Mouse (Mus musculus): Measurements from ENCODE around the gene Gdap1l1.

Gdap1l1 gene

DNA sequence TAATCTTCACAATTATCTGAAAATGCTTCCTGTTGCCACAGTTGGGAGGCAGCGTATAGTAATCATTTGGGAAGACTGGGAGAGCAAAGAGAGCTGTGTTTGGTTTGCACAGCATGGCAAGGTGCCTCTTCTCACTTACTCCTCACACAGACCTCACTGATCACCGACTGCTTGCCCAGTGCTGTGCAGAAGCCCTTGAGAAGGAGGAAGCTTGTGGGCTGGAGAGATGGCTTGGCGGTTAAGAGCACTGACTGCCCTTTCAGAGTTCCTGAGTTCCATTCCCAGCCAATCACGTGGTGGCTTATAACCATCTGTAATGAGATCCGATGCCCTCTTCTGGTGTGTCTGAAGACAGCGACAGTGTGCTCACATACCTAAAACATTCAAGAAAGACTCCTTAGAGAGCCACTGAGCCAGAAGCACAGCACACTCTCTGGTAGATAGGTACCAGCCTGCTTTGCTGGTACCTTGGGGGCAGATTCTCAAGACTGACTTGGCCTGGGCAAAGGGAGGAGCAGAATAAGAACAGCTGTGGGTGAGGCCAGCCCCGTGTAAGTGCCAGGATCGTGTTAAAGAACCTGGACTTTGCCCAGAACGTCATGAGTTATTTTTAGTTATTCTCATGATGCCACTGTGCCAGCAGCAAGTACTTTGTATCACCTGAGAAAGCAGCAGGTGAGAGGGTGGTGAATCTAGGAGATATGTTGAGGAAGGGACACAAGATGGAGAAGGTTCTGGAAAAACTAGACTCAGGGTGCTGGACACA lies 15.2 kb upstream of the Gdap1l1 start:
- DNase-seq (ENCODE audit: low read depth, low spot score): no peak

DNA sequence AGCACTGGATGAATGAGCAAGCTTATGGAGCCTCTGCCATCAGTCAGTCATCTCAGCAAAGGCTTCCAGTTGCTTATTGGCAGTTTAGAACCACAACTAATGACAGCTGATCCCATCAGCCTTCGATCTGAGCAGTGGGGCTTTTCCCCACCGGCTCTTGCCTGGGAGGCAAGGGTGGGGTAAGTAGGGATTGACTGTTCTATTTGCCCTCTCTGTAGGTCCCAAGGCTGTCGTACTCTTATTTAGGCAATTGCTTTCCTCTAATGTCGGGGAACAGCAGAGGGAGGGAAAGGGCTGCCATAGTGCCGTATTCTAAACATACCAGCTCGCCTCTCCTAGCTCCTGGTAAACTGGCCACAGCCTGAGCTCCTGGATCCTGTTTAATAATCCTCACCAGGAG lies 13.7 kb upstream of the Gdap1l1 start, which contains the start of gene Oser1:
Gene Oser1 (minus strand): TSS at position 101 of the 400 bp plus-strand sequence.
- DNase-seq (ENCODE audit: low read depth, low spot score): no peak

DNA sequence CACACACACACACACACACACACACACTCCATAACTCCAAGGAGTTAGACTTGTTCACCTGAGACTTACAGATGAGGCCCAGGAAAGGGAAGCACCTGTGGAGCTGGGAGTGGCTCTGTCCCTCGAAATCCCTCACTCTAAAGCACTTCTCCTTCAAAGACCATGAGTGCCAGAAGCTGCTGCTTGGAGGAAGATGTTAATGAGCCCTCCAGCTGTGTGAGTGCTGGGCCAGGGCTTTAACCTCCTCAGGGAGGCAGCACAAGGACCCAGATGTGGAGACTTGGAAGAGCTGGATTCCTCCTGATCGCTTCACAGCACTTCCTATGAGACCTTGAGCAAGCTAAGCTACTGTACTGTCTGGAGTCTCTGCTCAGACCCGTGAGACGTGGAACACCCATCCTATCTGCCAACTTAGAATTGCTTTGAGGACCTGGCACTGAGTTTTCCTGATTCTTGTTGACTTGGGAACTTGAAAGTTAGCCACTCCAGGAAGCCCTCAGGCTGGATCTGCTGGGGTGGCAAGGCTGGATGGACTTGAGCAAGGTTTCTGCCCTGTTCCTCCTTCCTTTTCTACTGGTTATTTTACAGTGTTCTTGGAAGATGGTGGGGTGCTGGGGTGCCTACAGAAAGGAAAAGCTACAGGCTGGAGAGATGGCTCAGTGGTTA lies 9.8 kb upstream of the Gdap1l1 start:
- peak; percentile 65 for DNase-seq (ENCODE audit: low read depth, low spot score)

DNA sequence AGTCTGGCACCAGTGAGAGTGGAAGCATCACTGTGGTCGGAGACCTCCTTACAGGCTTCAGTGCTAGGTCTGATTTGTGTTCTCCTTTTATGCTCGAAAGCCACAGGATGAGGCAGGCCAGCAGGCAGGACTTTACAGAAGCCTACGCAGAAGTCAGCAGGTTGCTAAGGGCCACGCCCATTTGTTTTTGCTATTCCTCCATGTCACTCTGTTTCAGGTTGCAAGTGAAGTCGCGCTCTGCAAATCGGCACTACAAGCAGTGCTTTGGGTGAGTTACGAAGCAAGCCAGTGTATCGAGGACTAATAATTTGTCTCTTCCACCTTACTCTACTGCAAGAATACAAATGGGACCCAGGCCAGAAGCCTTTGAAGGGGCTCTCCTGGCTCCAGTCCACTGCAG lies 7.0 kb upstream of the Gdap1l1 start:
- DNase-seq (ENCODE audit: low read depth, low spot score): peak; percentile 53

DNA sequence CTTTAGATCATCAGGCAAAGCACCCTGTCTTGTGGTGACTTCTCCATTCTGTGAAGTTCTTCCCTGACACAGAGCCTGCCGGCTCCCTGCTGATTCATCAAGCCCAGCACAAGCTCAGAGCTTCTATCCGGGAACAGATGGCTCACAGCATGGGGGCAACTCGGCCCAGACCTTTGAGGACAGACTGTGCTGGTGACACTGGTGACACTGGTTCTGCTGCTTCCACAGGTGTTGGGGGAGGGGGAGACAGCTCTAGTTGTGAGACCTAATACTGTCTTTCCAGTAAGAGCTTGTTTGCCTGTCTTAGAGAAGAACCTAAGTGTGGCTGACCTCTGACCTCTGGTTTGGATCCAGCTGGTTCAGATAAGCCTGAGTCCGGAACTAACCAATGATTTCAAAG lies 4.3 kb upstream of the Gdap1l1 start:
- DNase-seq (ENCODE audit: low read depth, low spot score): peak; percentile 70

DNA sequence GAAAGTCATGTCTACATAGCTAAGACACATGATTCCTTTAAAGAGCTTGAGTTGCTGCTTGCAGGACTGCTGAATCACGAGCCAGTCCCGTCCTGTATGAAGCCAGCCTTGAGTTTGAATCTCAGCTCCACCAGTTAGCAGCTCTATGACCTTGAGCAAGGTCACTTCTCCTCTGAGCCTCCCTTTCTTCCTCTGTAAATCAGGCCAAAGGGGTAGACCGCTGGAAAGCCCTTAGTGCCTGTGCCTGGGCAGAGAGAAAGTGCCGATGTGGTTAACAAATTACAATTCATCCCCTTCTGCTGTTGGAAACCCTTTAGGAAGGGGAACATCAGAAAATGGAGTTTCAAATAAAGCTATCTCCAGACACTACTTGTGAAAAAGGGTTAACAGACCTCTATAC lies 476 bp upstream of the Gdap1l1 start:
- no peak for DNase-seq (ENCODE audit: low read depth, low spot score)

DNA sequence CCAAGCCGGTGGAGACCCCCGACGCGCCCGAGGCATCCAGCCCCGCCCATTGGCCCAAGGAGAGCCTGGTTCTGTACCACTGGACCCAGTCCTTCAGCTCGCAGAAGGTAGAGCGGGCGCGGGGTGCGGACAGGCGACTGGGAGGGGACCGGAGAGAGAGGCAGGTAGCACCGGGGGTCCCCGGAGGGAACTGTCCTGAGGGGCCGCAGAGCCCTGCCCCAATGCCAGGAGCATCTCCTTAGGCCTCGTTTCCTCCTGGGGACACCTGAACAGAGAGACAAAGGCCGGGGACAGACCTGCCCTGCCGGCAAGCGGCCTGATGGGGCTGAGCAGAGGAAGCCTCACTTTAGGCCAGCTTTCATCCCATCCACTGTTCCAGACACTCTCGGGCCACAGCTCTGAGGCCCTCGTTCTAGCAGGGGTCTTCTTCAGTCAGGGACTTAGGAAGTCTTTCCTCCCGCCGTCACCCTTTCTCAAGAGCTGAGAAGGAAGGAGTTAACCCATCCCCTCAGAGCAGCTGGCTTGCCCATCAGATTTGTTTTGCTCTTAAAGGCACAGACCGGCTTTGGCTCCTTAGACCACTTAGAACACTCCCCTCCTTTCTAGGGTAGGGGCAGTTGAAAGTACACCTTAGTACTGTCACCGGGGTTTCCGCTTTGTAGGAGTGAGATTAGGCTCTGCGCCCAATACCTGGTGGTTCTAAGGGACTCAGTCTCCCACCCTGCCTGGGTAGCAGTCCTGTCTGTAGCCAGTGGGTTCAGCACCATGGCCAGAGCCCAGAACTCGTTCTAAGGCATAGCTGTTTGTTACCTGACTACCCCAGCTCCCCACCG lies 559 bp downstream of the Gdap1l1 start:
- DNase-seq (ENCODE audit: low read depth, low spot score): peak; percentile 77

DNA sequence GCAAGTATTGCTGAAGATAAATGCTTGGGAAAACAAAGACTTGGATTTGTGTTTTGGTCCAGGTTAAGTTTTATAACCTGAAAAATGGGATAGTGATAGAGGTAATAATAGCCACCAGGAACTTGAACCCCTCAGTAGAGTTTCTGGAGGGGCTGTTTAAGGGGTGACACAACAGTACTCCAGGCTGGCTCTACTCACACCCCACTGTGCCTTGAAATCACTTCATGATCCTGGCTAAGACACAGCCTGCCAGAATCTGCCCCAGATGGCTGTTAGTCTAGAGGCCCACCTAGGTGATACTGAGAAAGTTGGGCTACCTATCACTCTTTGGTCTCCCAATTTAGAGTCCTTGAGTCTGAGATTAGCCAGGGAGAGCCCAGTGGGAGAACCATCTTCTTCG lies 1.2 kb downstream of the Gdap1l1 start:
- no peak for DNase-seq (ENCODE audit: low read depth, low spot score)

DNA sequence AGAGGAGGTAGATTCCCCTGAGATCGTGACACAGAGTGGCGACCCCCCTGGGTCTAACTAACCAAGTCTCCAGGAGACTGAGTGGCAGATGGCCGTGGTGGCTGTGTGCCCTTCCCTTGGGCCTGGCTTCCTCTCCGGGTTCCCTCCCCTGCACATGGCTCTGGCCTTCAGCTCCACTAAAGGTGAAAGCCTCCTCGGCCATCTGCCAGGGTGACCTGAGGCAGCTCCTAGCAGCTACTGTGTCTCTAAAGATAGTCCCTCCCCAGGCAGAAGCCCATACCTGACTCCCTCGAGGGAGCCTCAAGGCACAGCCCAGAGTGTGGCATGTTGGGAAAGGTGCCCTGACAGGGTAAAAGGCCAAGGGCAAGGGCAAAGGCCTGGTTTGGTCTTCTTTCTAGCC lies 5.3 kb downstream of the Gdap1l1 start:
- DNase-seq (ENCODE audit: low read depth, low spot score): no peak

DNA sequence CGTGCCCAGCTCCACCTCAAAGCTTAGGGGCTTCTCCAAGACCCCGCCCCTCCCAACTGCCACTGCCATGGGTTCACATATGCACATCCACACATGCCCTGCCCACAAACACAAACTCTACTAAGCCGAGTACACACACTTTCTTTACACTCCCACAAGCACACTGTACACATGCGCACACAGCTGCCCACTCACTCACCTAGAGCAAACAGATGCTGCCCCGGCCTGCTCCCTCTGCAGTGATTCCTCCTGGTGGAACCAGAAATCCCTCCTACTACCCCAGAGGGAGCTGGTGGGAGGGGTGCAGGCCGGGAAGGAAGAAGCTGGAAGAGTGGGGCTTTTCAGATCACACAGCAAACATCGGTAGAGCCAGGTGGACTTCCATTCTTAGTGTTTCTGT lies 5.7 kb downstream of the Gdap1l1 start:
- DNase-seq (ENCODE audit: low read depth, low spot score): no peak

DNA sequence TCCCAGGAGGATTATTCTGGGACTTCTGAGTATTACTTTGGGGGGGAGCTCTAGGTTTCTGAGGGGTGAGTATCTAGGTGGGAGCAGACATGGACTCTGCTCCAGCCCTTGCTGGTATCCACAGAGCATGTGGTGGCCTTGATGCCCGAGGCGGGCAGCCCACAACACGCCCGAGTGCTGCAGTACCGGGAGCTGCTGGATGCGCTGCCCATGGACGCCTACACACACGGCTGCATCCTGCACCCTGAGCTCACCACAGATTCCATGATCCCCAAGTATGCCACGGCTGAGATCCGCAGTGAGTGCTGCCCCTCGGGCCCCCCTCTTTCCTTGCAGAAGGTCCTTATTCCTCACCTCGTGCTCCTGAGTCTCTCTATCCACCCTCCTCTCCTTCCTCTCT lies 9.1 kb downstream of the Gdap1l1 start:
- DNase-seq (ENCODE audit: low read depth, low spot score): no peak

DNA sequence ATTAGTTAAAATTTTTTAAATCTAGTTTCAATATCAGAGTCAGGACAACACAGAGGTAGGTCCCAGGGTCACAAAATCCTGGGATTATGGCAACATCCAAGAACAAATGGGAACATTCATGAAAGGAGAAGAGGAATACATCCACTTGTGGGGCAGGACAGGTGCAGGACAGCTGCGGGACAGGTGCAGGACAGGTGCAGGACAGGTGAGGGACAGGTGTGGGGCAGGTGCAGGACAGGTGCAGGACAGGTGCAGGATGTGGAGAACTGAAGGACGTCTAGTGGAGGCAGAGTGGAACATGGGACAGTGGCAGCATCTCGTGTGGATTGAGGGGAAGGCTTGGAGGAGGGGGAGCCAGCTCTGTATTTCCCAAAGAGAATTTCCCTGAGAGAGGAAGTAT lies 11.0 kb downstream of the Gdap1l1 start:
- no peak for DNase-seq (ENCODE audit: low read depth, low spot score)

DNA sequence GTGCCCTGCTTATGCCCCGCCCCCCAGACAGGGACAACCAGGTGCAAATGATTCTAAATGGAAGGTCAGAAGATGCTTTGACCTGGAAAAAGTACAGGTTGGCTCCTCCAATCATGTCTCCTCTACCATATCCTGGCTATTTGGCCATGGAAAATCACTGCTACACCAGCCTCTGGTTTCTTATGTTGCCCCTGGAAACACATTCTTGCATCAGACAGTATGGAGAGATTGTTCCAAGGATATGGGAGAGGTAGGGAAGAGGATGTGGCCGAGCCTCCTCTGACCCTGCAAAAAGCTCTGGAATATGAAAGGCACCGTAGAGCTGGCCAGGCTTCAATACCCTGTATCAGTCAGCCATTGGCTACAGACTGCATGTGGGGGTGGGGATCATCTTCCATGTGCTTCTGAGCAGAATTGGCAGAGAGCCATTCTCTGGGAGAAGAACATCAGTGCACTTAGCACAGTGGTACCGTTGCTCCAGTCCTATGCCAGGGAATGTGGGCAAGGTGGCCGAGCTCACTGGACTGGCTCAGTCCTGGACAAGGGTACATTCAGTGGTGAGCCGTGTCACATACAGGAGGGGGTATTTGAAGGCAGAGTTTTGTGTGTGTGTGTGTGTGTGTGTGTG lies 12.5 kb downstream of the Gdap1l1 start:
- DNase-seq (ENCODE audit: low read depth, low spot score): no peak

DNA sequence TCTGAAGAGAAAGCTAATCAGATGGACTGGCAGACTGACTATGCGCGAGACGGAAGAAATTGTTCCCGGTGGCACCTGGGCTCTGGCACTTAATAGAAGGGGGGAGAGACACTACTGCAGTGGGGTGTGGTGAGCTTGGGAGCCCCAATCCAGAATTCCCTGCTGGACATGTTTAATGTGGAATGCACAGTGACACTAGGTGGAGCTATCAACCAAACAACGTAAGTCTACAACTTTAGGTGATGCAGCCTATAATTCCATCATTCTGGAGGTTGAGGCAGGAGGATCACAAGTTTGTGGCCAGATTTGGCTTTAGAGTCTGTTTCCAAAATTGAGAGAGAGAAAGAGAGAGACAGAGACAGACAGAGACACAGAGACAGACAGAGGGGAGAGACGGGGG lies 14.5 kb downstream of the Gdap1l1 start:
- peak; percentile 54 for DNase-seq (ENCODE audit: low read depth, low spot score)

DNA sequence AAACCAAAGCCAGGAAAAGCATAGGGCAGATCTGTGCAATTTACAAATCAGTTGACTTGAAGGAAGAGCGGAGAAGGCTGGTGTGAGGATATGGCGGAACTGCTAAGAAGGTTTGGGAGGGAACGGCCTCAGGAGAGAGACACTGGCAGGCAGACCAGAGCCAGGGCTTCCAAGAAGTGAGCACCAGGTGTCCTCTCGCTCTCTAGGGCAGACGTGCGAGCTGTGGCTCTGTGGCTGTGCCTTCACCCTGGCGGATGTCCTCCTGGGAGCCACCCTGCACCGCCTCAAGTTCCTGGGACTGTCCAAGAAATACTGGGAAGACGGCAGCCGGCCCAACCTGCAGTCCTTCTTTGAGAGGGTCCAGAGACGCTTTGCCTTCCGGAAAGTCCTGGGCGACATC lies 15.1 kb downstream of the Gdap1l1 start:
- DNase-seq (ENCODE audit: low read depth, low spot score): no peak

DNA sequence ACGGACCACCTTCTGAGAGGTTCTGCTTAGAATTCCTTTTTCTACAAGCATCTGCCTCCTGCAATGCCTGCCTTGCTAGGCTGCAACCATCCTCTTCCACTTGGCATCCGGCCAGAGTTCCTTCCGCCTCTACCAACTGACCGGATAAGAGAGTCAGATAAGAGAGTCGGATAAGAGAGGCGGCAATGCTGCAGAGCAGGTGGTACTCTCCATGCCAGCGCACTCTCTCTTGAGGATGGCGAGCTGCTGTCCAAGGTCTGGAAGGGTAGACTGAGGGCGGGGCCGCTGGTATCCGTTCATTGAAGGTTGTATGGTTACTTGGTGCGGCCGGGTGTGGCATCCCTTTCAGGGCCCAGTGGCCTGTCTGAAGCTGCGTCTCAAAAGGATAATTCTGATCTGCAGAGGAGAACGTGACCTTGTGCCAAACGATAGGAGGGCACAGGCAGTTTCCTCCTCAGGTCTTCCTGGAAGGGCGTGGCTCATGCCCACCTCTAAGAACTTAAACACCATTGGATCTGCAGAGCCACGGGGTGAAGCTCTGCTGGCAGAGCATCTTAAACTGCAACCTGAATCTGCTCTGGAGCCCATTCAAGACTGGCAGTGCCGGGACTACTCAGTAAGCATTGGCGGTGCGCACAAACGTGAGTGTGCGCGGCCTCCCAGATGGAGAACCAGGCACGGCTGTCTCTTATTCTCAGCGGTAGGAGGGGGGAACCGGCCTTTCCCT lies 20.4 kb downstream of the Gdap1l1 start:
- peak; percentile 75 for DNase-seq (ENCODE audit: low read depth, low spot score)

DNA sequence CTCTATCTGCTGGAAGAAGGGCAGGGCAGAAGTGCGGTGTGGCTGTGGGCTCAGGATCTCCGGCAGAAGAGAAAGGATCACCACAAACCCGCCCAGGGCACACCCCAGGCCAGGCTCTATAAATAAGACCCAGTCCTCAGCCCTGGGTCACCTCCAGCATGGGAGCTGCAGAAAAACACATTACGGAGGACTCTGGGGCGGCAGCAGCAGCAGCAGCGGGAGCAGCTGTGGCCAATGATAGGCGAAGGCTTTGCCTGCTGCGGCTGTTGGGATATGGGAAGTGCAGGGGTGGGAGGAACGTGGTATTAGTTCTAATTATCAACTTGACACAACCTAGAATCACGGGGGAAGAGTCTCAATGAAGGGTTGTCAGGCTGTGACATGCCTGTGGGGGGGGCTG lies 21.1 kb downstream of the Gdap1l1 start:
- peak; percentile 36 for DNase-seq (ENCODE audit: low read depth, low spot score)

DNA sequence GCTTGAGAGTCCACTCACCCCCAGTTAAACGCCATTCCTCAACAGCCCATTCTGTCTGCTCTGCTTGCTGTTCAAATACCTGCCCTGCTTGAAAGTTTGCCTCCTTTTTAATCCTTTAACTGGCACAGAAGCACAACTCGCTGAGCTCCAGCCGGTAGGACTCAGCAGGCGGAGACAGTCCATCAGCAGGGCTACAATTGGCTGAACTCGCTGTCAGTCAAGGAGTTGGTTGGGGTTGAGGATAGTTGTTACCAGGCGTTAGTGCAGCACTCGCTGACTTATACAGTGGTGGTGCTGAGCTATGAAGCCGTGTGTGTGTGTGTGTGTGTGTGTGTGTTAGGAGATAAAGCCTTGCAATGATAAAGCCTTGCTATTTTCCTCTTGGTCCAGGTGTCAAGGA lies 22.3 kb downstream of the Gdap1l1 start:
- peak; percentile 72 for DNase-seq (ENCODE audit: low read depth, low spot score)

DNA sequence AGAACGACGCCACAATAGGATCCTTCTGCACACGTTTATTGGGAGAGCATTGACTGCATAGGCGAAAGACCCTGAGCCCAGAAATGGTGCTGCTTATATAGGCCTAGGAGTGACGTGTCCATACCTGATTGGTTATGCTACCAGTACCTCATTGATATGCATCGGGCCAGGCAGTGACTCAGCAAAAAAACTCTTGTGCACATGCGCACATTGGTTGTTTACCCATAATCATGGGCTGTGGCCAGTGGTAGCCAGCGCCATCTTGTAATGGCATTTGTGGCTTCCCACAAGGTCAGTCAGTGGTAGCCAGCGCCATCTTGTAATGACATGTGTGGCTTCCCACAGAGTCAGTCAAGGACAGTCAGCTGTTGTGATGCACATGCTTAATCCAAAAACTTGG lies 23.0 kb downstream of the Gdap1l1 start:
- peak; percentile 77 for DNase-seq (ENCODE audit: low read depth, low spot score)

DNA sequence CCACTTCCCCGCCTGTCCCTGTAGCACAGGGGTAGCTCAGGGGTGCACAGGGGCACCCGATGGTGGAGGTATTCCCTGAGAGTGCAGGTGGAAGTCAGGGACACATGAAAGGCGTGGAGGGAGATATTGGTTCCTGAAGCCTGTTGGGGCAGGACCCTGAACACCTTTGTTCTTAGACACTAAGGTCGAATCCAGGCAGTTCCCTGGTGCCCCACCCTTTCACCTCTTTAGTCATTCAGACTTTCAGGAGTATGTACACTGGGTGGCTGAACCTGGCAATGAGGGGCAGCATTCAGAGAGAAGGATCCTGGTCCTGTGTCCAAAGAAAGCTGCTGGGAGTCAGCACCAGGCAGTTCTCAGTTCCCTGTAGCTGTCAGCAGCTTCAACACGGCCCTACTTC lies 24.1 kb downstream of the Gdap1l1 start:
- DNase-seq (ENCODE audit: low read depth, low spot score): peak; percentile 94

DNA sequence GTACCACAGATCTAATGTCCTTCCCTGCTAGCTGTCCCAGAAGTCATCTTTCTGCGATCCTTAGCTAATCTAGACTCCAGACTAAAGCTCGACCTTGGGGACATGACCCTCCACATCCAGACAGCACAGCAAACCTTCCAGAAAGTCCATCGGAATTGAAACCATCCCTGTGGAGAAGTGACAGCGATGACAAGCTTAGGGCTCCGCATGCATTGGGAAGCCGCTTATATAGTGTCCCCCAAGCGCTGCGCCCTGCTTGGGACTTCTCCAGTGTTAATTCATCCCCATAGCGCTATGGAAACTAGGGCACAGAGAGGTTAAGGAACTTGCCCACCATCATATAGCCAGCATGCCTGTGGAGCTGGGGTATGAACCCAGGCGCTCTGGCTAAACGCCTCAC lies 24.5 kb downstream of the Gdap1l1 start:
- DNase-seq (ENCODE audit: low read depth, low spot score): no peak

Measured in R1 (cell line).